Mouse (Mus musculus) MN1 (cell line): Measurements from ENCODE around the gene Sox5.

ENCODE experiments used
- DNase-seq: peaks from one replicate; pipeline ENCODE4 v3.0.0-alpha.2; 2016; ENCODE audit warnings: low spot score

The Sox5 gene

DNA sequence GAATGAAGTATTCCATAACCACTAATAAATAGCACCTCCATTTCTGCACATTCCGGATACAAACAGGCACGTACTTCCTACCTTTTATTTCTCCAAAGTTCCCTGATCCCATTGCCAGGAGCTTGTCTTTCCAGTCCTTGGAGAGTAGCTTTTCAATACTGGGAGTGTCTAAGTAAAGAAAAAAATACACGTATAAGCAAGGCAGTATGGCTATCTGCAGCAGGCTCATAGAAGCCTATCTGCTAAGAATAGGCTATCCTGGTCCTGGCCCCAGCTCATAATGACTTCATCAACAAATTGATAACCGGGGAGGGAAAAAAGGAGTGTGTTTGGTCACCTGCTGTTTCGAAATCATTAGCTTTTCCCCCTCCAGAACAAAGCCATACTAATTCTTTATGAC is 740.6 kb downstream of the Sox5 start:
- DNase-seq = no peak

DNA sequence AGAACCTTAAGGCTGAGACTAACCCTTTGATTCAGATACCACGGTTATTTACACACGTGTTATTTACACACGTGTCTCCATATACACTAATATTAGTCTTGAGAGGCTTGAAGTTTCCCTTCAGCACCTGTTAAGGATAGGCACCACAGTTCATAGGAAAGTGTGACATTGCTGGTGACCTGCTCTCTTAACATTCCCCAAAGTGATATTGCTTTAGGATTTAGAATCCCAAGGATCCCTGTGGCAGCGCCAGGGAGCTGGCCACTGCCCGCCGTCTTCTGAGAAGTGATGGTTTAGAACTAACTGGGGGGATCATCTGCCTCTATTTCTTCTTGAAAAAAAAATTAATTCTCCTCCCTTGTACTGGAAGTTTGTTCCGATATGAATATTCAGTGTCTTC is 741.4 kb downstream of the Sox5 start:
- DNase-seq = no peak

DNA sequence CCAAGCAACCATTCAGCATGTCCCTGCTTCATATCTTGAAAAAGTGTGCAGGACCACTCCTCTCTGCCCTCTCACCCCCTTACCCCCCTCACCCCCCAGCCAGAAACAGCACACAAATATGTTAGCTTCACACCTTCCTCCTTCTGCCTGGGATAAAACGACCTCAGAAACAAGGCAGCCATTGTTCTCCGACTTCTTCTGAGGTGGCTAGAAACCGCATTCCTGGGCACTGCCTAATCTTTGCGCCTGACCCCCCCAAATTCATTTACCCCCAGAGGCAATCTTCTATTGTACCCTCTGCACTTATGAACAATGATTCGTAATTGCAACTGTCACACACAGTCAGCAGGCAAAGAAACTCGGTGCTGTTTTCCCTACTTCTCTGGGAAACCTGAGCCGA is 742.6 kb downstream of the Sox5 start:
- DNase-seq = no peak

DNA sequence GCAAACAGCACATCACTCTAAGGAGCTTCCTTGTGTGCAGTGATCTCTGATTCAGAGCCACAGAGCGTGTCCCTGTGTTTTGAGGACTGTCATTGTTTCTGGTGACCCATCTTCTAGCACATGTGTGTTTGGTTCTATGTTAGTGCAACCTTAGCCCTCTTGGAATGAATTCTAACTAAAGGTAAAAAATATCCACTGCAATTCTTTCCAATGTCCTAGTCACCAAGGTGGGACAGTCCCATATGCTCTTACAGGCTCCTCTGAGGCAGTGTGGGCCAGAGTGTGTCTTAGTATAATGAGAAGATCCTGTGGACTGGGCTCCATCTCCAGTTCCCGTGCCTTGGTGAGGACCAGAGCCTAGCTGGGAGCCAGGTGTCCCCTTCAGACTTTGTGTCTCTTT is 748.6 kb downstream of the Sox5 start:
- DNase-seq = no peak

DNA sequence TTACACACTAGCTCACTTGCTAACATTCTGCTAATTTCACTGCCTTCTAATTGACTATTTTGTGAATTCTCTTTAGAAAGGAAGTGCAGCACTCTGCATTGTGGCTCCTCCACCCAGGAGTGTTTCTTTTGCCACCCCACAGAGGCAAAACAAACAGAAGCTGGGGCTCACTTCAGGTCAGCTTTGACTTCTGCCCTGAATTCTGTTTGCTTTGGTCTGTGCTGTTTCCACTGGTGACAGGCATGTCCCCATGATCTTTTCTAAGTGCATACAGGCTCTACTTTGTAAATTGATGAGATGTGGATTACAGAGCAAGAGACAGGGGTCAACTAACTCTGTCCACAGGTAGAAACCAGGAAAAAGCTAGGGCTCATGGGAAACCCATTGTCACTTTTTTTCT is 764.8 kb downstream of the Sox5 start:
- no peak for DNase-seq

DNA sequence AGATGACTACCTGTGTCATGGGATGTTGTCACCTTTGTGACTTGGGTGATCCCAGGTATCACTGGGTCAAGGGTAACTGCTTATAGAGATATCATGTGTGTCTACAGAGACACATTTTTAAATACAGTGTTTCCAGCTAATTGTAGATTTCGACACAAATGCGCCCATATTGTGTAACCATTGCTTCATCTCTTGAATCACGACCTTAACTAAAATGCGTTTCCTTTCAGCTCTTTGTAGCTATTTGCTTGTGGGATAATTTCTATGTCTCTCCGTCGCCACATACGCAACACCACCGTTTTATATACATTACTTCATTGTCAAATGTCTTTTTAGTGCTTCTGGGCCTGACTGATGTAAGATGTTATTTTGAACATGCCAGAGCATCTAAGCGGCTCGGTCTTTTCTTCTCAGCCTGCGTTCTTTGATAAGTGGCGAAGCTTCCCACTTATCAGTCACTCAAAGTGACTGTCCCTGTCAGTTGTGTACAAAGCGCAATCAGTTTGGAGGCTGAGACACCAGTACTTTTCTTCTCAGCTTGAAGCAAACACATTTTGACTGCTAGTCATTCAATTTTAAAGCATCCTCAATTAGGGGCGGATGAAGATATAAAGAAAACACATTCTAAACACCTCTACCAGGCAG is 769.8 kb downstream of the Sox5 start:
- DNase-seq = no peak

DNA sequence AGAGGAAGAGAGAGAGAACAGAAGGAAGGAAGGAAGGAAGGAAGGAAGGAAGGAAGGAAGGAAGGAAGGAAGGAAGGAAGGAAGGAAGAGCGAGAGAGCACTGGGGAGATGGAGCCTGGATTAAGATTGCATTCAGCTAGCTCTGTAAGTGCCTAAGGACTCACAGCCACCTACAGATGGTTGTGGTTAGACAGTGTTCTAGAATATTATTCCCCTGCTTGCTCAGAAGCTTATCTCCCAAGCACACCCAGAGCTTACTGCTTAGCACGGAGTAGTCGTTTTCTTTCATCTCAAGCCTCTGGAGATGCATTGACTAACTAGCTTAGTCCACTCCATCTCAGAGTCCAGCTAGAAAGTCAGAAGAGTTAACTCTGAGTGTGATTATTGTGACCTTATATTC is 770.8 kb downstream of the Sox5 start:
- DNase-seq = no peak

DNA sequence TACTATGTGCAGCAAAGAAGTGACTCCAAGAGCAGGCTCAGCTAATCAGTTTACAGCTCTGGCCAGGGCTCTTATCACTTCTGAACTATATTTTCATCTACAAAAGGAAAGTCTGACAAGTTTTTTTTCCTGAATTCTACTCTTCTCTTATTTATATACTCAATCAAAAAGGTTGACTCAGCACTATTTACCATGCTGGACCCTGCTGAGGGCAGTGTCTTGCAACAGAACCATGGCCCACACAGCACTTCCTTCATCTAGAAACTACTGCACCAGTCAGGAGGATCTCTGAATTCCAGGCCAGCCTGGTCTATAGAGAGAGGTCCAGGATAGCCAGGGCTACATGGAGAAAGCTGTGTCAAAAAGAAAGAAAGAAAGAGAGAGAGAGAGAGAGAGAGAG is 771.5 kb downstream of the Sox5 start:
- no peak for DNase-seq

DNA sequence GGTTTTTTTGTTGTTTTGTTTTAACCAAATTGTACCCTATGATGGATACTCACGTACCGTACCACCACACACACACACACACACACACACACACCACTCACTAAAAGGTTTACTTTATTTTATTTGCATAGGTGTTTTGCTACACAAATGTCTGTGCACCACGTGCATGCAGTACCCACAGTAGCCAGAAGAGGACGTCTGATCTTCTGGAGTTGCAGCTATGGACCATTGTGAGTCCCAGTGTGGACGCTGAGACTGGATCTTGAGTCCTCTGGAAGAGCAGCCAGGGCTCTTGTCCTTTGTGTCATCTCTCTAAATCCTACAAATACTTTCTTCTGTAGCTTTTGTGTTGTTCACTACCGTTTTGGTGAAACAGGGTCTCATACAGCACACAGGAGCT is 776.6 kb downstream of the Sox5 start:
- no peak for DNase-seq

DNA sequence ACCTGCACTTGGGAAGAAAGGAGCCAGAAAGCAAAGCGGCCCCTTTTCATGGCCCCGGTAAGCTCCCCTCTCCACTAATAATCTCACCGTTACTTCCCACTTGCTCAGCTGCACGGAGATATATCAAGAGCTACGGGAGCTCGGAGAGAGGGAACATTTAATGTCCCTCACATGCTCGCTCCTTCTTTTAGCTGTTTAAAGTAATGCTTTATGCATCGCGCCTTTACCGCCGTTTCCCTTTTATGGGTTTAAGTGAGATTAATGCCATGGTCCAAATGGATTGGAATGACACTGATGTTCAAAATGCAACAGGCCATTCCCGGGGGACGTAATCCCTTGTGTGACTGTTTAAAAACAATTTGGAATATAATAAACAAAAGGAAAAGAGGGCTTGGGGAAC is 783.6 kb downstream of the Sox5 start:
- no peak for DNase-seq

DNA sequence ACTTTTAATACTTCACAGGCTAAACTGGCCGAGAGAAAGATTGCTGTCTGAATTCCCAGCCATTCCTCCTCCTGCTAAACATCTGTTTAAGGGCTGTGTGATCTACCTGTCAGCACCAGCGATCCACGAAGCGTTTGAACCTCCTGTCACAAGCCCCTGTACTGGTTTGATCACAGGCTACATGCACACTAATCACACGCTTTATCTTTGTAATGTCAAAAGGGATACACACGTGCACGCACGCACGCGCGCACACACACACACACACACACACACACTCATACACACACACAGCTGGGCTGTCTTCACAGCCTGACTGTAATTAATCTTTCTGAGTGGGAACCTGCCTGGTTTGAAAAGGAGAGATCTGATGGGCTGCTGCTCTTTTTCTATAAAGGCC is 784.2 kb downstream of the Sox5 start:
- DNase-seq = no peak

DNA sequence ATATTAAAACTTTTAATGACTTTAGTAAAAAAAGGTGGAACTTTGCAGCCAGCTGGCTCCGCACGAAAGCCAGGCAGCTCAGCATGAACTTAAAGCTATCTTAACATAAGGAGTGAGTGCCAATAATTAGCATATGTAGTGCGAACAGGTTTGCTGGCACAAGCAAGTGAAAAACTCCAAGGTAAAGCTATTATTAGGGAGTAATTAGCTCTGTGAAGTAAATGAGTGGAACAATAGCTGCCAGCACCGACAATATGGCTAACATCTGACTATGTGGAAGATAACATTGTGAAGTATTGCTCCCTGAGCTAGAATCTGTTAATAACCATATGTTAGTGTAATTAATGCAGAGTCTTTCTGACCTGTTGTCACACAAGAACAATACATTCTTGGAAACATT is 786.7 kb downstream of the Sox5 start:
- DNase-seq = no peak

DNA sequence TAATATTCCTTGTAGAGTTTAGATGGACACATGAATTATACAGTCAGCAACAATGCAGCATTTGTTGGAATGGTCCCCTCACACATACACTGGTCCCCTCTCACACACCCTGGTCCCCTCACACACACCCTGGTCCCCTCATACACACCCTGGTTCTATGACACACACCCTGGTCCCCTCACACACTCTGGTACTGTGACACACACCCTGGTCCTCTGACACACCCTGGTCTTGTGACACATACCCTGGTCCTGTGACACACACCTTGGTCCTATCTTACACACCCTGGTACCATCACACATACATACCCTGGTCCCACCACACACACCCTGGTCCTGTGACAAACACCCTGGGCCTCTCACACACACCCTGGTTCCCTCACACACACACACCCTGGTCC is 794.2 kb downstream of the Sox5 start:
- no peak for DNase-seq

DNA sequence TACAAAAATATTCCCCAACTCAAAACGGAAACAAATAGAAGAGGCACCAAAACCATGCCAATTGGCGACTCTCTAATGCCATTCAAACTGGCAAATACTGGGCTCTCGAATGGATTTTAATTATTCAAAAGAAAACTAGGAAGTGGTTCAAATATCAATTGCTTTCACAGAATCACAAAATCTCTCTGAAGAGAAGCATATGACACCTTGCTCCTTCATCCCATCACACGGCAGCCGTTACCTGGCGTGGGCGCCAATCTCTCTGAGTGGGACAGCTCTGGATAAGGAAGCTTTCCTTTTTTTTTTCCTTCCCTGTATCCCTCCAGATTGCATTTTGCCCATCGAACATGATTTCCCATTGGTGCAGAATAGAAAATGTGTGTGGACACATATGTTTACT is 801.6 kb downstream of the Sox5 start:
- DNase-seq = no peak

DNA sequence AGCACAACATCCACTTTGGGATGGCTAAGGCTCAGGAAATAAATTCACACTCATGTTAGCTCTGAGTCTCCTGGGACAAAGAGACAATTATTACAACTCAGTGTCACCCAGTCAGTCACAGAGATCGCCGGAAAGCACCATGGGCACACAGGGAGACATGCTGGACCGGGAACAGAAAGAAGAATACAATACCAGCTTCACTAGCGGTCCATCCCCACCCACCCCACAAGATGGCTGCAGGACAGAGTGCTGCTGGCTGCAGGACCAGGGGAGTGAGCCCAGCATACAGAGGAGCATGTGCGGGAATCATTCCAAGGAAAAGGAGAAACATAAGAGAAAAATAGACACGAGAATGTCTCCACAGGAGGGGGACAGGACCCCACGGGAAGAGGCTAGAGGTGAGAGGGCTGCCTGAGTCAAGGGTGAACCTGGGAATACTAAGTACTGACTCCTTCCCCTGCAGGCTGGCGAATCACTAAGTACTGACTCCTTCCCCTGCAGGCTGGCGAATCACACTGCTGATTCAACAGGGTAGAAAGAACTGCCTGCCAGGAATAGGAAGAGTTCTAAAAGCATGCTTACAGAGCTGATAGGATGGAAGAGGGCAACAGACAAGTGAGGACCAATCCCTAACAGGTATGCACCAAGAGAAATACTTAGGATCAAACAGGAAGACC is 813.9 kb downstream of the Sox5 start:
- no peak for DNase-seq

DNA sequence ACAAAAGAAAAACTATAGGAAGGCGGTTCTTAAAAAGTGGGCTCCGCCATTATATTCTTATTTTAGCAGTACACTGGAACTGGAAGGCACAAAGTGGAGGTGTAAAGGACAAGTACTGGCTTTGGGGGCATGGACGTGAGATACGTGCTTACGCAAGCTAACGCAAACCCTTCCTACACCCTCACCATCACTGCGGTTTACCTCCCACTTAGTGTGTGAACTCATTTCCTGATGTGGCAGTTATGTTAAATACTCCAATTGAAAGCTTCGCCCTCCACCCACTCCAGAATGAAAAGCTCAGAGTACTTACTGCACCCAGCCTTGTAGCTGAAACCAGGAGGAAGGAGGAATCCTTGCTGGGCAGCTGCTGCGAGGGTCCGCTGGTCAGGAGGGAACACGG is 821.3 kb downstream of the Sox5 start:
- no peak for DNase-seq

DNA sequence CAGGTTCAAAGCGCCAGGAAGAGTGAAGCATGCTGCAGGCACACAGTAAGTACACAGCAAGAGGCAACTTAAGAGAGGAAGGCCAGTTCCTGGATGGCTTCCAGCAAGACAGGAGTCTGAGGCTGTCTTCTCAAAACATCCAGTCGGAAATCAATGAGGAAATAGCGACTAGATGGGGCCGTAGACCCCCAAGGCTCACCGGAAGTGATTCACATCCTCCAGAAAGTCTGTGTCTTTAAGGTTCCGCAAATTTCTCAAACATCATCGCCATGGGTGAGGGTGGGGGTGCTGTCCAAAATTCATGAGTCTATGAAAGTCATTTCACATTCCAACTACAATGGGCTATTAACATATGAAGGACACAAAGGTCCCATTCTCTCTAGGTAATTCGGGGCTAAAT is 821.7 kb downstream of the Sox5 start:
- DNase-seq = no peak

DNA sequence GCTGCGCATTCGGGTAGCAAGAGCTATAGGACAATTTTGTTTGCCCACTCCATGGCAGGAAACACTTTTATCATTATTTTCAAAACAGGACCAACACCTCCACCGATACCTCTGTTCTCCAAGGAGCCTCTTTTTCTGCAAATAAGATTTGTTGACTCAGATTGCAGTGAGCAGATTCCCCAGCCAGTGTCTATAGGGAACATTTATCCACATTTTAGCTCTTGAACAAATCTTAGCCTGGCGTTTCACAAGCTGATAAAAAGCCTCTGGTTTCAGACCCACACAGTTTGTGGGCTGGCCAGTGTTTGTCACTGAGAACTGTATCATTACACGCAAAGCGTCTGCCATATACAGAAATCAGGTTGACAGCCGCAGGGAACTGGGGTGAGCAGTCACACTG is 823.4 kb downstream of the Sox5 start:
- DNase-seq = no peak

DNA sequence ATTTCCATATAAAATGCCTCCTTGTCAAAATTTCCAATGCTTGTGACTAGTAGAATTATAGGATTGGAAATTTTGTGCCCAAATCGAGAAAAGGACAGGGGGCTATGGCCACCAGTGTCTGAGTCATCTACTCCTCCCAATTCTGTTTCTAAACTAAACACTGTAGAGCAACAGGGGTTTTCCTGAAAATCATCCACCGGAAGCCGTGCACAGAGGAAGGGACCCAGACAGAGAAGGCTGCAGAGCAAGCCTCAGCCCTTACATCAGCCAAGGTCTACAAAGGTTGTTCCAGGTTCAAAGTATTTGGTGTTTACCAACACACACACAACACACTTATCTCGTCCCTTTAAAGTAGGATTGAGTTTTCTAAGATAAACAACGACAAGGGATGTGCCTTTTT is 824.7 kb downstream of the Sox5 start:
- no peak for DNase-seq

DNA sequence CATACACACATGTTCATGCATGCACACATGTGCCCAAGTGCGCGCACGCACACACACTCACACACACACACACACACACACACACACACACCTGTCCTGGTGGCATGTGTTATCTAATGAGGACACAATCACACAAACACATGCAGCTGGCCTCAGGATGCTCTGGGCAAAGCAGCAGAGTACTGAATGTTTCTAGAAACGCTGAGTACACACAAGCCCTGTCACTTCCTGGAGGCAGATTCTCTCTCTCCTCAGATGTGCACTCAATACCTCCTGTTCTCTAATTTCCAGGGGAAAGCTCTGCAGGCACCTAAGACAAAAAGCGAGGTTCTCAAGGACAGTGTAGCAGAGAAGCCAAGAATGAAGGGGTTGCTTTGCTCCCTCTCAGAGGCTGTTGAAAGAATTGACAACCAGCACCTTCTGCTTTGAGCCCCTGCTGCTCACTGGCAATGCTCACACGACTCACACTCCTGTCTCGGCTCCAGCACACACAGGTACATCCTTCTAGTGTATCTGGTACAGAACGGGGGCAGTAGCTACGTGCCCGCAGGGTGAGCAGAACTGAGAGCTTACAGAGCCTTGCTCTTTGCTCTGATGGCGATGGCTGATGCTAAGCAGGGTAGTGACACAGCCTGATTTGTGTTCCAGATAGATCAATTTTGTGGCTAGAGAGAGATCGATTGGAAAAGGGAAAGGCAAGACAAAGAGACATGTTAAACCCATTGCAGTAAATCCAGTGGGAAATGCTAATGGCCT is 833.0 kb downstream of the Sox5 start:
- DNase-seq = no peak

DNA sequence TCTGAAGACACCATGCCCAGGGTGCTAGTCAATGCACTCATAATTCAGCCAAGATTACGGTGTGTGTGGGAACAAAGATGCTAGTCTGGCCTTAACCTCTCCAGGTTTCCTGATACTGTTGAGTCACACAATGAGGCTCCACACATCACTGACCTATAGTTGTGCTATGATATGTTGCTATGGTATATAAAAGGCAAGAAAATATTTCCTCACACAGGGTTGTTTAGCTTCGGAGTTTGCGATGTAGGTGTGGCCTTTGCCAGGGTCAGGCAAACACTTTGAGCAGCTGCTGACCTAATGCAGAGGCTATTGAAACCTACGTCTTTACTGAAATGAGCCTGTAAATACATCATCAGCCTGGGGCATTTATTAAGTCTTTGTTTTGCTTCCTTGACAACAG is 833.7 kb downstream of the Sox5 start:
- no peak for DNase-seq

DNA sequence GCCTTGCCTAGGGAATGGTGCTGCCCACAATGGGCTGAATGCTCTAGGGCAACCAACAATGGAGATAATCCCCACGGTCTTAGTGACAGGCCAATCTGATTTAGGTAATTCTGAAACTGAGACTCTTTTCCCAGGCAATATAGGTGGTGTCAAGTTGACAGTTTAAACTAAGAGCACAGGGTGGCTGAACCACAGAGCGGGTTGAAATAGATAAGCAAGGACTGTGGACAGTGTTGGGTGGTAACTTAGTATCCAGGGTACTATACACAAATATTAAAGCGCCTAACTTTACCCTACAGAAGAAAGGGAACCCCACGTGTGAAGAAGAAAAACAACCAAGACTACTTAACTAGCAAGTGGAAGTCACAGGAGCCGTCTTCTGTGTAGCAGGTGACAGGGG is 838.7 kb downstream of the Sox5 start:
- DNase-seq = no peak

DNA sequence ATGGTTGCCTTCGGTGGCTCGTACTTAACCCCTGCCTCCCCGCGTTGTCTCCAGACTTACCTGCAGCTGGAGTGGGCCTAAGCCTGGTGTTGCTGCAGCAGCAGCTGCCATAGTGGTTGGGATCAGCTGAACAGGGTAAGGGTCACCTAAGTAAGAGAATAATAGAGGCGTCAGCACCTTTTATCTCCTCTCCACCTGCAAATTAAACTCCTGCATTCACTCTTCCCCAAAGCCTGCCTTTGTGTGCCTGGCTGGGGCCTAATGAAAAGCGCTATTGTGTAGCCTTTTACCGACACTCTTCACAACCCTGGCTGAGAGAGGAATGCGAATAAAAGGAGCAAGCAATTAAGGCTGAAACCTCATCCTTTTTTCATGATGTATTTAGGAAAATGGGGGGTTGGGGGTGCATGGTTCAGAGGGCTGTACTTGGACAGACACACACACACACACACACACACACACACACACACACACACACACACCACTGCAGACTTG is 840.4 kb downstream of the Sox5 start:
- no peak for DNase-seq
